Mouse (Mus musculus) left cerebral cortex, postnatal 25 days (tissue): ENCODE data around the gene 1700001P01Rik. TPM values are rescaled to one million over a fixed set of nuclear protein-coding genes. Genes with fewer than 3 reads are reported as not detected.

Experiments
- DNase-seq, 2 experiments: peaks; one replicate each; pipeline ENCODE4 v3.0.0; 2022; ENCODE audit warnings: low spot score in 2 of 2, mixed read lengths in 1 of 2
- intact Hi-C: fragments of 180-260 bp; cut with DNase I; formaldehyde crosslinking; loops from one replicate; pipeline ENCODE4 v1.15.1; 2025
- microRNA-seq, 2 experiments: library from miRNA; unstranded; fragments of <30 nt; microRNA quantifications; one replicate each; pipeline ENCODE4 v1.2.0; 2022
- total RNA-seq, 2 experiments: library from RNA; stranded (reverse); gene quantifications; 2 replicates each; pipeline ENCODE4 v1.2.3; 2021

1700001P01Rik gene
- total RNA-seq, 2 experiments from 2014 or later, result 0.62 to 0.78 TPM

DNA sequence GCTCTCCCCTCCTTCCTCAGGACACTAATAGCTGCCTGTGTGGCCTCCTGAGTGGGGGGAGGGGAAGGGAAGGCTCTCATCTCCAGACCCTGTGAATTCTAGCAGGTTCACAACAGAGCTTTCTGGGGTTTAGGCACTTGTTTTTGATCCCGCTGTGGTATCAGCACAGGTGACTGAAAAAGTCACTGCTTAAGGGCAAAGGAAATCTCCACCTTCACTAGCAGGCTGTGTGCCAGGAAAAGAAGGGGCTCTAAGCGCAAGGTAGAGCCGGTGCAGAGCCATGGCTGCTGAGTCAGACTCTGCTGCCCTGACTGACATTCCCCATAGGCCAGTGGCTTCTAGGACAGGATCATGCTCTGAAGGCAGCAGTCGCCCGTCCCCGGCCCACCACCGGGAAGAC, 47.0 kb downstream of the 1700001P01Rik start:
- intact Hi-C loops, result no loop called here
- no peak for DNase-seq

DNA sequence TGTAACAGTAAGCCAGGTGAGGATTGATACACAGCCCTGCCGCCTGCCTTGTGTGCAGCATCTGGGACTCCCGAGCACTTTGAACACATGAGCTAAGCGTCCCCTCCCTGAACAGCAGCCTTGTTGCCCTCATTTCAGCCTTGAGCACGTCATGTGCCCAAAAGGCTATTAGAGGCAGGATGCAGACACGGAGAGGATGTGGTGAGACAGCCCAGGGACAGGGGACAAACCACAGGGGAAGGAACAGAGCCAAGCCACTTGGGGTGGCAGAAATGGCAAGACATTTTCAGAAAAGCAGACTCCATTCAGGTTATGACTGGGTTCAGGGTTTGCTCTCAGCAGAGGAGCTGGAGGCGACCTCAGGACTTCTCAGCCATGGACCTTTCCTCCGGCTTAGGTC, 47.4 kb downstream of the 1700001P01Rik start:
- DNase-seq, result no peak
- intact Hi-C loops, result no loop called here

DNA sequence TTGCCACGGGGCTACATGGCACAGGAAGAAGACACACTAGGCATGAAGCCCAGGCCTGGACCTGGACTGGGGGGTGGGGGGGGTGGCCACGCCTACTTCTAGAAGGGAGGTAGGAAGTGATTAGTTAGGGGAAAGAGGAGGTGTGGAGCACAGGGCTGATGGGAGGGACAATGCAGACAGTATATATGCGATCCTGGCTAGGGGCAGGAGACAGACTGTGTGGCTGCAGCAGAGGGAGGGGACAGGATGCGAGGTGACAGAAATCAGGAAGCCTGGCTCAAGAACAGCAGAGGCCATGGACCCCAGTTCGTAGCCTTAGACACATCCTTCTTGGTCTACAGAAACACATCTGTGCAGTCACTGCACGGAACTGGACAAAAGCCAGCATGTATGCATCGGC, 52.0 kb downstream of the 1700001P01Rik start:
- intact Hi-C loops, result no loop called here
- DNase-seq, result no peak

Small RNAs within 50 kb of the gene (microRNA-seq; reads per million reads assigned to microRNA genes)
- gene Mir8102, result 0 to 0.67 reads per million in 2 experiments

Other genes starting within 250 kb of the 1700001P01Rik start
- 100 to 1,000 TPM; 323 to 339 TPM for gene Srcin1, start 199.7 kb downstream of the 1700001P01Rik start, total RNA-seq
- 10 to 100 TPM; 77.4 to 92.2 TPM for gene Epop, start 146.2 kb downstream of the 1700001P01Rik start, total RNA-seq
- gene Mllt6, start 112.5 kb downstream of the 1700001P01Rik start, total RNA-seq, result 100 to 1,000 TPM; 105 to 121 TPM
- 10 to 100 TPM; 46.5 to 48.8 TPM for gene Cisd3, start 90.1 kb downstream of the 1700001P01Rik start, total RNA-seq
- 10 to 100 TPM; 30.1 to 30.3 TPM for gene Pcgf2, start 75.4 kb downstream of the 1700001P01Rik start, total RNA-seq
- gene Psmb3, start 72.5 kb downstream of the 1700001P01Rik start, total RNA-seq, result 100 to 1,000 TPM; 119 to 124 TPM
- gene Pip4k2b, start 31.2 kb downstream of the 1700001P01Rik start, total RNA-seq, result 100 to 1,000 TPM; 111 to 118 TPM
- gene Cwc25, start 9.4 kb downstream of the 1700001P01Rik start, total RNA-seq, result 10 to 100 TPM; 18.7 to 20.2 TPM
- gene Rpl23, start 6.5 kb upstream of the 1700001P01Rik start, total RNA-seq, result 100 to 1,000 TPM; 340 to 351 TPM
- gene Lasp1, start 23.1 kb upstream of the 1700001P01Rik start, total RNA-seq, result 100 to 1,000 TPM; 192 to 202 TPM
- gene B230217C12Rik, start 64.9 kb upstream of the 1700001P01Rik start, total RNA-seq, result 10 to 100 TPM; 75.4 to 75.9 TPM
- 1 to 10 TPM; 1.8 to 2.1 TPM for gene Fbxo47, start 108.2 kb upstream of the 1700001P01Rik start, total RNA-seq
- 10 to 100 TPM; 22.0 to 22.4 TPM for gene Plxdc1, start 210.5 kb upstream of the 1700001P01Rik start, total RNA-seq
- gene Arl5c, start 220.3 kb upstream of the 1700001P01Rik start, total RNA-seq, result 1 to 10 TPM in 1 of 2 experiments, under 1 TPM in 1; 0.89 to 1.7 TPM
- 100 to 1,000 TPM; 155 to 167 TPM for gene Cacnb1, start 247.1 kb upstream of the 1700001P01Rik start, total RNA-seq